Mouse (Mus musculus): Measurements from ENCODE around the gene Atxn7l2.

The Atxn7l2 gene

DNA sequence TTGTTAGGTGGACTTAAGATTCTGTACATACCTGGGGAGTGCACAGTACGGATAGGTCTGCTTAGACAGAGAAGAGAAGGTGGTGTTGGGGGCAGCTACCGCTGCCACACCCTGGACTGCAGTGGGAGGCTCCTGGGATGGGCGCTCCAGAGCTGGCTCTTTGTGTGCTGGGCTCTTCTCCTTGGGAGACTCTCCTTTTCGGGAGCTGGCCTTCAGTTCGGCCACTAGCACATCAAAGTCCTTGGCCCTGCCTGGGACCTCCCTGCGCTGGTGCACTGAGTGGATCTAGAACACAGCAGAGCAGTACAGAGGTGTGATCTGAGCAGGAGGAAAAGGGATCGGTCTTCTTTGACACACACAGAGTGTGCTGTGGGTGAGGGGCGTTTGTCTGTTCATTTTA lies 5.1 kb downstream of the Atxn7l2 start:
- DNase-seq (ENCODE audit: low spot score) = no peak

DNA sequence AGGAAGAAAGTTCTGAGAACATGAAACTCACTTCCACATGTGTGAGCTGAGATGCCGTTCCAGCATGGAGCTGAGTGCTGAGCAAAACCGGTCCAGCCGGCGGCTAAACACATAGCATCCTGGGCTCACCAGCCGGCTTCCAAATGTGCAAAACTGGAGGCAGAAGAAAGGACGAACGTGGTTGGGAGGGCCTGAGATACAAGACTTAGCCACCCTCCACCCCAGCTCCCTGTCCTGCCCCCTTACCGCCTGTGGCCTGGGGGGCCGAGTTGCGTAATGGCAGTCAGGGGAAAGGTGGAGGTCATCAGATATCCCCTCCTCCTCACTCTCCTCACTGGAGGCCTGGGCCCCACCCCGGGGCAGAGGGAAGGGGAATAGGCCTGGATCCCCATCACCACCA lies 6.3 kb downstream of the Atxn7l2 start:
- no peak for DNase-seq (ENCODE audit: low spot score)

DNA sequence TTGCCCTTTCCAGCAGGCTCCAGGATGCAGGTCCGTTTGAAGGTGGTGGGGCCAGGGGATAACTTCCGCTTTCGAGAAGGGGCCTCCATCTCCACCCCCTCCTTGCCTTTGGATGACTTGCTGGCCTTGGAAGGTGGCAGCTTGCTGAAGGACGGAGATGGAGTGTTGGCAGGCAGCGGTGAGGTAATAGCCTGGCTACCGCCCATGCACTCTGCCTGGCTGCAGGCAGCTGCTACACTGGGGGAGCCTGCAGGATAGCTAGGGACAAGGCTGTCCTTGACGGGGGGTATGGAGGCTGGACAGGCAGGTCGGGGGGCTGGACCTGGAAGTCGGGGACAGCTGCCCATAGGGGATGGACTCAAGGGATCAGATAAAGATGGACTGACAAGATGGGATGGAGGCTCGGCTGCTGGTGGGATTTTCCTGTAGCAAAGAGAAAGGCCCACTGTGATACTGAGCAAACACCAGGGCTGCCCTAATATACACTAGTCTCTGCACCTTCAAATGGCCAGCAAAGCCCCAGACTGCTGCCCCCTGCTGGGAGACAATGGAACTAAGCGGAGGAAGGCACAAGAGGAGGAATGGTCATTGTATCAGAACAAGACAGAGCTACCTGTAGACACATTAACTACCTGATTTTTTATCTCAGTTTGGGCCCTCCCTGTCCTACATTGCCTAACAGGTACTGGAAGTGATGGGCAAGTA lies 7.0 kb downstream of the Atxn7l2 start:
- peak; percentile 82 for DNase-seq (ENCODE audit: low spot score)

DNA sequence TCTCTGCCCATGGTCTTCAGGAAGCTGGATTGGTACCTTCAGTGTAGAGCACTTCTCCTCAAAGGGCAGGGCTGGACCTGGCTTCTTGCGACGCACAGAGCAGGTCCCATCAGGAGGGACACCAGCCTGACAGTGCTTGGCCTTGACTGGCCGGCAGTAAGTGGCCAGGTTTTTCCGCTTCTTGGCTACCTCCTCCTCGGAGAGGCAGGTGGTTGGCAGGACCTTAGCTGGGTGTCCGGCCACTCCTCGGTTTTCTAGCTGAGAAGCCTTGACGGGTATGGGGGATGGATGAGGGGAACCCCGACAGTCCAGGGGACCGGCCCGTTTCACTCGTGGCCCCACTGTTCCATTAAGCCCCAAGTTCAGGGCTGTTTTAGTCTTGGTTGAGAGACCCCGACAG lies 7.5 kb downstream of the Atxn7l2 start:
- DNase-seq (ENCODE audit: low spot score) = no peak

DNA sequence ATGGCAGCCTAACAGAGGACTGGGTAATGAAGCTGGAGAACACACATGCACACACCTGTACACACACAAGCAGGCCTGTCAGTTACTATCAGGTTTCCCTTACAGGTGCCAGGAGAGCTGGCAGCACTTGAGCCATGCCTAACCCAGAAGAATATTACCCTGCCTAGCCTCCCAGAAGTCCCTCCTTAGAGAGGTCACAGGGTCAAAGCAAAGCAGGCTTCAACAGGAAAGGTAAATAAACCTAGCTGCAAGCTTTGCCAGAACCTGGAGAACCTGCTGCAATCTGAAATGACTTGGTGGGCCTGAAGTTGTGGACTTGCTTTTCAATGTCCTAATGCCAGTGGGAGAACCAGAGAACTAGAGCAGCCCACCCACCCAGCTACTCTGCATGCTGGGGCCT lies 8.2 kb downstream of the Atxn7l2 start:
- no peak for DNase-seq (ENCODE audit: low spot score)

DNA sequence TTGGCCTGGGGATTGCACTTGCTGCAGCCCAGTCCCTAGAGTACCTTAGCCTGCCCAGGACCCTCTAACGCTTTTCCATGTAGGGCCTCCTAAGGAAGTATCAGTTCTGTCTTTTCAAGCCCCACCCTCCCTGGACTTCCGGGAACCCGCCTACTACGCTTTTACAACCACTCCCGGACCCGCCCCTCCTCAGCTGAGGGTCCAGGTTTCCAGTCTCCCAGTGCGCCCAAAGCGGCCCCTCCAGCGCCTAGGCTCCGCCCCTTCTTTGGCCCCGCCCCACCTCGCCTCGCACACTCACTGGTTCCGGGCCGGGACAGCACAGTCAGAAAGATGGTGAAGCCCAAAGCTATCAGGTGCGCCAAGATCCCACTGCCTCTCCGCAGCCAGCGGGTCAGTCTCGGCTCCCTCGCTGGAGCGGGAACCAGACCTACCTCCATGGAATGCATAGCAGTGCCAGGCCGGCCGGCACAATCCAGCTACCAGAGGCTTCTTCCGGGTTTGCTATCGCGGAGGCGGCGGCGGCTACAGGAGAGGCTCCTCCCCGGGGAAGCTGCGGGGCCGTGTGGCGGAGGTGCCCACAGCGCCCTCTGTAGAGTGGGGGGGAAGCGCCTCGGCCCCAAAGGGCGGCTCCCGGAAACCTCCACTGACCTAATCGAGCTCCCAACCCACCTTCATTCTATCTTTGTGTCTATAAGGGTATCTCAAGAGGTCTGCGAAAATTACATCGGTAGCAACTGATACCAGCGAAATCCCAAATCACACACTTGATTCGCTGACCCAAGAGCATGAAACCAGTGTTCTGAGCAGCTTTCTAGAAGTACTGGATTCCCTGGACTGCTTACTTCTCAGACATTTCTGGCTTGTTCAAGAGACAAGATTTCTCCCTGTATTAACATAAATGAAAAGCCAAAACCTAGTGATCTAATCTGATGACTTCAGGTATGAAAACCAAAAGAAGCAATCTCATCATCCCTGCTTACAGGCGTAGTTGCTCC lies 10.1 kb downstream of the Atxn7l2 start, which contains the start of gene Cyb561d1:
Cyb561d1 (minus strand) TSS at position 884 of the 995 bp plus-strand sequence.
- DNase-seq (ENCODE audit: low spot score) = peak; percentile 95

DNA sequence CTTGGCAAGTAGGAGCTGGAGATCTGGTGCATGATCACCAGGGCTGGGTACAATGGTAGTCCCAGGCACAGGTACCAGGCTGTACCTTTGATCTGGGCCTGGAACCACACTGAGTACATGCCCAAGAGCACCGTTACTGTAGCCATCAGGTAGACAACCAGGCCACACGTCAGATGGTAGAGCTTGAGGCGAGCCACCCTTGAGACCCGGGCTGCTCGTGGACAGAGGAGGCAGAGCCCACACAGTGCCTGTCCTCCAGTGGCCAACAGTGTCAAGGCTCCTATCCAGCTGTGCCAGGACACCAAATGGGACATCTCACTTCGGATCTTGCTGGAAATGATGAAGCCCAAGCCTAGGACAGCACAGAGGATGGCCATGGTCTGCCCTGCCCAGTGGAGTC lies 11.5 kb downstream of the Atxn7l2 start:
- no peak for DNase-seq (ENCODE audit: low spot score)

DNA sequence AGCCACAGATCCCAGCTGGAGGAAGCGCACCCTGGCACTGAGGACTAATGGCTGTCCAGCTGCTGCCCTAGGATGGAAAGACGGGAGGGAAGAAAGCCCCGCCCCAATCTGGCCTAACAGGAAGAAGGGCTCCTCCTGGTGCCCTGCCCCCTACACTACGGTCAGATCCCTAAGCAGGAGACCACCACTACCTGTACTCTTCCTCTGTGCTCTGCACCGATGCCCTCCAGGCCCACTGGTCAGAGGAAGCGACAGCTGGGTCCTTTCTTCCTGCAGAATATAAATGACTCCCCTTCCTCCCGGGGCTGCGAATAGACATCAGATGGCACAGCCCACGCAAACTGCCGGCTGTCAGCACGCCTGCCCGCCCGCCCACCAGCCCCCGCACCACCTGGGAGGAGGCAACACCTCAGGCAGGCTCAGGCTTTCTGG lies 13.7 kb downstream of the Atxn7l2 start:
- peak; percentile 78 for DNase-seq (ENCODE audit: low spot score)

DNA sequence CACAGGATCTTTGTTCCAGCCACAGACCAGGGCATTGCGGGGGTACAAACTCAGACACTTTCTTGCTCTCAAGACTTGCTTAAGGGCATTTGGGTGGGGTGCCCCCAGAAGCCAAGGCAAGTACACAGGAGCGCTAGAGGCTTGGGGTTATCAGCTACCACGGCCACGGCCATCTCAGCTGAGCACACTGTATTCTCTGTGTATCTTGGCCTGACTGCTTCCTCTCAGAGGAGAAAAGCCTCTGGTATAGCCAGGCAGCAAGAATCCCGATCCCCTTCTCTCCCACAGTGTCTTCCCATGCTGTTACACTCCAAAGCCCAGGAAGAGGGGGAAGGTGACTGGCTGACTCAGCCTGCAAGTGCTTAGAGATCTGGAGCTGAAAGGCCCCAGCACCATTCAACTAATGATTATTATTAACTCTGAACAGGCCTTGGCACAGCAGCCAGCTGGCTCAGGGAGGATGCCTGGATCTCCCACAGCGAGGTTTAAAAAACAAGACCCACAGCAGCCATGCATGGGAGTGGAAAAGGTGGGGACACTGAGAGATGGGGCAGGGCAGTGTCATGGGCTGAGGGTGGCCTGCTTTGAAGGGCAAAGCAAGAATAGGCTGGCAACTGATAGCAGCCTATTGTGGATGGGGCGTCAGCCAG lies 14.7 kb downstream of the Atxn7l2 start:
- no peak for DNase-seq (ENCODE audit: low spot score)

DNA sequence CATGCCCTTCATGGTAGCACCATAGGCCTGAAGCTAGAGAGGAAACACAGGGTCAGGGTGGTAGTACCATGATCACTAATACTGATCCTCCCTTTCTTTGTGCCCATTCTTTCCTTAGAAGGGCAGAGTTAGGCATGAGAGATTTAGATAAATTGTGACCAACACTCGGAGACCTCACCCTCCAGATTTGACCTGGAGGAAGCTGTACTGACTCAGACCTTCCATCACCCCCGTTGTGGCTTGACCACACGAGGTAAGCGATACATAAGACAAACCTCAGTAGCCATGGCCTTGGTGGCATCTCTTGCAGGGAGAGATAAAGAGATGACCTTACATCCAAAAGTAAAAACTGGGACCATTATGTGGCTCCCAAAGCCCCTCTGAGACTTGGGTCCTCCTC lies 15.4 kb downstream of the Atxn7l2 start:
- no peak for DNase-seq (ENCODE audit: low spot score)

DNA sequence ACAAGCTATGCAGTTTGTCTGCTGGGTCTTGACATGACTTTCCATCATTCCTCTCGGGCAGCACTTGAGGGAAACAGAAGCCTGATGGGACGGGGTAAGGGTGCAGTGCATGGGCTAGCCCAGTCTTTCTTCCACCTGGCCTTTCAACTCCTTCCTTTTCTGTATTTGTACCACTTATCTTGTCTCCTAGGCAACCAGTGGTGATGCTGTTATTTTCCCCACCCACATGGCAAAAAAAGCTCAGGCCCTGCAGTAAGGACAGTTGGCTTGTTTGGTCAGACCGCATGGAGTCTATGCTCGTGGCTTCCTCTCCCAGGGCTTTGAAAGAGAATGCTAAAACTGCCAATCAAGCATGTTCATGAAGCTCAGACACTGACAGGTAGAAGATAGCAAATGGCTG lies 17.0 kb downstream of the Atxn7l2 start:
- no peak for DNase-seq (ENCODE audit: low spot score)

DNA sequence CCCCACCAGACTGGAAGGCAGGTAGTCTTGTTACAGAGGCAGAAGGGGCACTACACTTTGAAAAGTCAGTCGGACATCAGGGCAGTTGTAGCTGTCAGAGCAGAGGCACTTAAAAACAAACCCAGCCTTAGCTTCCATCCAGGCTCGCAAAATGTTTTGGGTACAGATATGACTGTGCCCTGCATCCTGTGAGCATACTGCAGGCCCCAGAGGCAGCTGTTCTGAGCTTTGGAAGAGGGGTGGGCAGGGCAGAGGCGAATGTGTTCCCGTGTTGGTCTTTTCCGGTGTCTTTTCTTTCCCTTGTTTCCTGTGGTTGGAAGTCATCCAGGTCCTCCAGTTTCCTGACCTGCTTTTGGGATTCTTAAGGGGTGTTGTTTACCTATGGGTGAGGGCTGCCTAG lies 20.8 kb downstream of the Atxn7l2 start:
- no peak for DNase-seq (ENCODE audit: low spot score)

DNA sequence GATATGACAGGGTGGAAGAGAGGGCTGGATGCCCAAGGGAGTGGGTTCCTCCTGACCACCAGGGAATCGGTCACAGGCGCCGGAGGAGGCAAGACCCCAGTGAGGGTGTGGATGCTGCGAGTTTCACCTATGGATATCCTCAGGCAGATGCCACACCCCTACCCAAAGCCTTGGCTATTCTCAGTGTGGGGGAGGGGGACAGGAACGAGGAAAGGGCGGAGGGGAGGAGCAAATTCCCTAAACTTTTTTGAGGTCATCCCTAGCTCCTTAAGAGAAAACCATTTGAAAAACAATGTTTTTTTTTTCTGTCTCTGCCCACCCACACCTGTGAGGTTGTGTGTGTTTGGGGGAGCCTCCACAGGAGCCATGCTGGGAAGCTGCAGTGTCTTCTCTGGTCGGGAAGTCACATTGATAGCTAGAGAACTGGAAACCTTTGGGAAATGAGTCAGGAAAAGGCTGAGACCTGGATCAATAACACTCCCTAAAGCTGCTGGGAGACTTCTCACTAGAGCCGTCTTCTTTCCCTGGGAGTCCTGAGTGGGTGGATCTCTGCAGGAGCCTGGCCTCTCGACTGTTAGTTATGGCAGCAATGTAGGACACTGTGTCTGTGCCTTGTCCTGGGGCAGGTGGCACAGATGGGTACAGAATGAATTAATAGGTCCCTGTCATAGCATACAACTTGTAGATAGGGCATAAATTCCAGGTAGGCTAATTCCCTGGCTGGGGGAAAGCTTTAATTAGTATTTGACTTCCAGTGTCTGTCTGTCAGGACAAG lies 21.8 kb downstream of the Atxn7l2 start:
- no peak for DNase-seq (ENCODE audit: low spot score)

DNA sequence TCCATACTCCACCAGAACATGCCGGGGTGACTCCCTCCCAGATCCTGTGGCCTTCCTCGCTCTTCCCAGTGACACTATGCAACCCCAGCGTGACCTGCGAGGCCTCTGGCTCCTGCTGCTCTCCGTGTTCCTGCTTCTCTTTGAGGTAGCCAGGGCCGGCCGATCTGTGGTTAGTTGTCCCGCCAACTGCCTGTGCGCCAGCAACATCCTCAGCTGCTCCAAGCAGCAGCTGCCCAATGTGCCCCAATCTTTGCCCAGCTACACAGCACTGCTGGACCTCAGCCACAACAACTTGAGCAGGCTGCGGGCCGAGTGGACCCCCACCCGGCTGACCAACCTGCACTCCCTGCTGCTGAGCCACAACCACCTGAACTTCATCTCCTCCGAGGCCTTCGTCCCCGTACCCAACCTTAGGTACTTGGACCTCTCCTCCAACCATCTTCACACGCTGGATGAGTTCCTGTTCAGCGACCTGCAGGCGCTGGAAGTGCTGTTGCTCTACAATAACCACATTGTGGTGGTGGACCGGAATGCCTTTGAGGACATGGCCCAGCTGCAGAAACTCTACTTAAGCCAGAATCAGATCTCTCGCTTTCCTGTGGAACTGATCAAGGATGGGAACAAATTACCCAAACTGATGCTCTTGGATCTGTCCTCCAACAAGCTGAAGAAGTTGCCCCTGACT lies 23.5 kb downstream of the Atxn7l2 start:
- no peak for DNase-seq (ENCODE audit: low spot score)

DNA sequence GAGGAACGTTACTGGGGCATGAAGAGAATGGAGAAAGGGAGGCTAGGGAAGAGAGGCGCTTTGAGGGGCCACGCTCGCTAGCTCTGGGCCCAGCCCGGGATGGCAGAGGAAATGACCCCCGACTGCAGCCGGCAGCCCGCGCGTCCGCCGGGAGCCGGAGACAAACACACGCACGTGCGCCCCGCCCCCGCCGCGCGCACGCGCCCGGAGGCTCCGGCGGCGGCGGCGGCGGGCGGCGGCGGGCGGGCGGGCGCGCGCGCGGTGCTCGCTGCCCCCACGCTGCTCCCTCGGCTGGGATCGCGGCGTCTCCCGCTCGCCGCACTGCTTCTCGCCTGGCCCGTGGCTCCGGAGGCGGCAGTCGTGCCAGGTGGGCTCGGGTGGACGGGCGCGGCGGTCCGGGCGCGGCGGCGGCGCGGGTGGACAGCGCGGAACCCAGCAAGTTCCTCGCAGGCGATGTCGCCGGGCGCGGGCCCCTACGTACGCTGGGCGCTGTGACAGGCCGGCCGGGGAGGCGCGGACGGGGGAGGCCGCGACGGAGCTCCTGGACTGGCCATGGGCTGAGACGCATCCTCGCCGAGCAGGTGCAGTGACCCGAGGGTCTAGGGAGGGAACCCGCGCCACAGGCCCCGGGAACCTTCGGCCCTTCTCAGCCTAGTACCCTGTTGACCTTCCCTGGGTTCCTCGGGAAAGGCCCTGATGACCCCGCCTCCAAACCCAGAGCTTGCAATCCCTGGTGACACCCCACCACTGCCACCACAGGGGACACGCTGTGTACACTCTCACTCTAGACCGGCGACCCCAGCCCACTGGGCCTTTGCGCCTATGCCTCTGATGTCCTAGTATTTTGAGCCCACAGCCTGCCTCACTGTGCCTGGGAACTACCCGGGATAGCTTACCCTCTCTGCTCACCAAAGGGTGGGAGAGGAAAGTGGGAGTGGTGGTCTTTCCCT lies 24.4 kb downstream of the Atxn7l2 start, which contains the start of gene Amigo1:
Amigo1 (plus strand) TSS at position 238 of the 950 bp plus-strand sequence.
- peak; percentile 70 for DNase-seq (ENCODE audit: low spot score)

DNA sequence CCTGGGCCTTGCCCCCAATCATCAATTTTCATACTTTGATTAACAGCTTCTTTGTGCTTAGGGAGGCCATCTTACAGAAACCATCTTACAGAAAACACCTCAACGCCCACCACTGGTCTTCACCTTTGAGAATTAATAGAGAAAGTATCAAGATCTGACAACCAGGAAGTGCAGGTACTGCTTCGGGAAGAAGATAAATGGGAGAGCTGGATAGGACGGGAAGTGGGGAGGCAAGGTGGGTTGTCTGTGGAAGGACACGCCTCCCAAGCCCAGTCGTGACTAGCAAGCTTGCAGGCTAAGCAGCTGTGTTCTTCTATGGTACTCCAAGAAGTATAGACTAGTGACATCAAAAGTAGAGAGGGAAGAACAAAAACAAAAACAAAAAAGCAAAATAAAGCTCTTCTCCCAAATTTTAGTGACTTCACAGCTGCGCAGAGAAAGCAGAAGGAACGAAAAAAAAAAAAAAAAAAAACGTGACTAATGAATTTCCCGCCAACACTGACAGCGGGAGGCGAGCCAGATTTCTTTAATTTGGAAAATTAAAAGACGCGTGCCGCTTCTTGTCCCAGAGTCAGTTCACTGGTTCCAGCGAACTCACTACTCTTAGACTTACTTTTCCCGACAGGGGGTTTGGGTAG lies 25.2 kb downstream of the Atxn7l2 start:
- peak; percentile 33 for DNase-seq (ENCODE audit: low spot score)

DNA sequence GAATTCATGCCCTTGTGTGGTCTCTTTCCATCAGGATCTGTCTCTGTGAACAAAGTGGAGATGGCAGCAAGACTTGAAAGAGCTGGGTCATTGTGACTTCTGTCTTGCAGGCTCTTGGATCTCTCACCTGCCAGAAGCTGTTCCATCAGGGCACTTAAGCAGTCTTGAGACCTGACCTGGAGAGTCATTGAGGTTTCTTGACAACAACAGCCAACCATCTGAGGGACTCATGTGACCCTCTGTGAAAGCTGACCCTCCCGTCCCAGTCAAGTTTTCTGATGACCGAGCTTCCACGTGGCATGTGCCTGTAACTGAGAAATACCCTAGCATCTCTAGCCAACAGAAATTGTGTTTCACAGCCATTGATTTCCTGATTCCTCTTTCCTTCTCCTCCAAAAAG lies 26.0 kb downstream of the Atxn7l2 start:
- DNase-seq (ENCODE audit: low spot score) = no peak

DNA sequence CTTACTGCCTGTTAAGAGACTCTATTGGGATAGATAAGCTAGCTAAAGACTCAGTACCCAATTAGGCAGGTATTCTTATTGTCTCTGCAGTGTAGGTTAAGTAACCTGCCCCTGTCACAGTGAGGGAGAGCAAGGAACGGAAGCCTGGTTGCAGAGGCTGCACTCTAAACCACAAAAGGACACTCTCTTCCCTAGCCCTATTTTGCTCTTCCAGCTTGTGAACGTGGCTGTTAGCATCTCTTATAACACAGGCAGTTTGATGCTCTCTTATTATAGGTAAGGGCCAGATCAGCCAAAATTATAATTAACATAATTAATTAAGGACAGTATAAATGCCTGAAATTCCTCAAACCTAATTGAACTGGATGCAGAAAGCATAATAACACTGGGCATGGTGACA lies 30.2 kb downstream of the Atxn7l2 start:
- DNase-seq (ENCODE audit: low spot score) = no peak

Measured in embryo, embryonic 10.5 days (tissue).